Mouse (Mus musculus): ENCODE data around the gene Gse1.

The Gse1 gene

GRCm38 (mm10) chr8:120298601-120299532, 70.6 kb downstream of the Gse1 start:
- no peak for DNase-seq (ENCODE audit: low read depth, low spot score)

GRCm38 (mm10) chr8:120300601-120301141, 72.4 kb downstream of the Gse1 start:
- peak; percentile 83 for DNase-seq (ENCODE audit: low read depth, low spot score)

- no peak for DNase-seq (ENCODE audit: low read depth, low spot score)
Measured at GRCm38 (mm10) chr8:120302941-120303675, 74.9 kb downstream of the Gse1 start.

- DNase-seq (ENCODE audit: low read depth, low spot score), result no peak
Measured at GRCm38 (mm10) chr8:120304097-120304496, 75.8 kb downstream of the Gse1 start.

GRCm38 (mm10) chr8:120305800-120306385, 77.6 kb downstream of the Gse1 start:
- no peak for DNase-seq (ENCODE audit: low read depth, low spot score)

GRCm38 (mm10) chr8:120307103-120307502, 78.8 kb downstream of the Gse1 start:
- no peak for DNase-seq (ENCODE audit: low read depth, low spot score)

- no peak for DNase-seq (ENCODE audit: low read depth, low spot score)
Measured at GRCm38 (mm10) chr8:120307528-120307927, 79.3 kb downstream of the Gse1 start.

- DNase-seq (ENCODE audit: low read depth, low spot score), result no peak
Measured at GRCm38 (mm10) chr8:120308131-120308530, 79.9 kb downstream of the Gse1 start.

GRCm38 (mm10) chr8:120308553-120308952, 80.3 kb downstream of the Gse1 start:
- no peak for DNase-seq (ENCODE audit: low read depth, low spot score)

GRCm38 (mm10) chr8:120309326-120309725, 81.1 kb downstream of the Gse1 start:
- DNase-seq (ENCODE audit: low read depth, low spot score), result no peak

- no peak for DNase-seq (ENCODE audit: low read depth, low spot score)
Measured at GRCm38 (mm10) chr8:120310063-120310462, 81.8 kb downstream of the Gse1 start.

GRCm38 (mm10) chr8:120312452-120312851, 84.2 kb downstream of the Gse1 start:
- DNase-seq (ENCODE audit: low read depth, low spot score), result no peak

- no peak for DNase-seq (ENCODE audit: low read depth, low spot score)
Measured at GRCm38 (mm10) chr8:120313674-120314073, 85.4 kb downstream of the Gse1 start.

GRCm38 (mm10) chr8:120314932-120315331, 86.7 kb downstream of the Gse1 start:
- DNase-seq (ENCODE audit: low read depth, low spot score), result no peak

- no peak for DNase-seq (ENCODE audit: low read depth, low spot score)
Measured at GRCm38 (mm10) chr8:120315644-120316043, 87.4 kb downstream of the Gse1 start.

- DNase-seq (ENCODE audit: low read depth, low spot score), result no peak
Measured at GRCm38 (mm10) chr8:120316707-120317106, 88.5 kb downstream of the Gse1 start.

GRCm38 (mm10) chr8:120317118-120317824, 89.0 kb downstream of the Gse1 start:
- no peak for DNase-seq (ENCODE audit: low read depth, low spot score)

GRCm38 (mm10) chr8:120318476-120318991, 90.3 kb downstream of the Gse1 start:
- no peak for DNase-seq (ENCODE audit: low read depth, low spot score)

GRCm38 (mm10) chr8:120319449-120319848, 91.2 kb downstream of the Gse1 start:
- no peak for DNase-seq (ENCODE audit: low read depth, low spot score)

- DNase-seq (ENCODE audit: low read depth, low spot score), result no peak
Measured at GRCm38 (mm10) chr8:120320146-120320545, 91.9 kb downstream of the Gse1 start.

- DNase-seq (ENCODE audit: low read depth, low spot score), result no peak
Measured at GRCm38 (mm10) chr8:120321724-120322123, 93.5 kb downstream of the Gse1 start.

All from telencephalon, adult 2 months (tissue).